Mouse (Mus musculus) cerebellum, adult 8-10 months (tissue): ENCODE data around the gene Prph.

ENCODE experiments used
- DNase-seq: peaks from one replicate; pipeline ENCODE4 v3.0.0; 2022

The Prph gene

GRCm38 (mm10) chr15:99078181-99078910 lies 23.4 kb downstream of the Prph start:
- DNase-seq, result no peak

GRCm38 (mm10) chr15:99079804-99080203 lies 24.8 kb downstream of the Prph start:
- no peak for DNase-seq

GRCm38 (mm10) chr15:99082322-99082721 lies 27.3 kb downstream of the Prph start:
- DNase-seq, result no peak

- DNase-seq, result no peak
Observed at GRCm38 (mm10) chr15:99082840-99083239, 27.9 kb downstream of the Prph start.

- DNase-seq, result no peak
Observed at GRCm38 (mm10) chr15:99083258-99083657, 28.3 kb downstream of the Prph start.

GRCm38 (mm10) chr15:99083867-99084557 lies 29.0 kb downstream of the Prph start:
- DNase-seq, result no peak

GRCm38 (mm10) chr15:99084618-99085017 lies 29.6 kb downstream of the Prph start:
- no peak for DNase-seq

GRCm38 (mm10) chr15:99085997-99086396 lies 31.0 kb downstream of the Prph start:
- no peak for DNase-seq

- DNase-seq, result no peak
Observed at GRCm38 (mm10) chr15:99087253-99088075, 32.5 kb downstream of the Prph start, which contains the start of gene C1ql4. C1ql4 (minus strand) TSS chr15:99087817.

- DNase-seq, result peak; percentile 59
Observed at GRCm38 (mm10) chr15:99088292-99088691, 33.3 kb downstream of the Prph start.

GRCm38 (mm10) chr15:99089069-99089468 lies 34.1 kb downstream of the Prph start:
- no peak for DNase-seq

GRCm38 (mm10) chr15:99092870-99093269 lies 37.9 kb downstream of the Prph start, which contains the start of gene Dnajc22:
Dnajc22 (plus strand) TSS chr15:99093170.
- no peak for DNase-seq

- DNase-seq, result peak; percentile 40
Observed at GRCm38 (mm10) chr15:99093291-99094258, 38.6 kb downstream of the Prph start.

GRCm38 (mm10) chr15:99094631-99095270 lies 39.8 kb downstream of the Prph start:
- no peak for DNase-seq

- no peak for DNase-seq
Observed at GRCm38 (mm10) chr15:99095356-99095755, 40.4 kb downstream of the Prph start.

GRCm38 (mm10) chr15:99096061-99096793 lies 41.3 kb downstream of the Prph start:
- no peak for DNase-seq

GRCm38 (mm10) chr15:99096831-99097500 lies 42.0 kb downstream of the Prph start:
- DNase-seq, result no peak

- DNase-seq, result no peak
Observed at GRCm38 (mm10) chr15:99097840-99098492, 43.0 kb downstream of the Prph start.

- no peak for DNase-seq
Observed at GRCm38 (mm10) chr15:99098493-99098861, 43.5 kb downstream of the Prph start.

- DNase-seq, result peak; percentile 35
Observed at GRCm38 (mm10) chr15:99099139-99099556, 44.2 kb downstream of the Prph start.
